ENCODE assay signal across 8 mouse cellular contexts in genomic region chr16:16213079-16213760, GRCm38 (mm10). TPM values are rescaled to one million over a fixed set of nuclear protein-coding genes. Genes with fewer than 3 reads are reported as not detected.
DNase-seq lines count a peak whose midpoint lies in the region; ATAC-seq lines count a peak whose summit lies in the region.

Gene Pkp2, plus strand, starts transcription at chr16:16213318.

- intact Hi-C loops in left cerebral cortex, postnatal 4 days (cut with DNase I): no loop called here

- no peaks in the 10 kb centered on the region for H3K9me3 ChIP-seq in midbrain, embryonic 10.5 days (replicated peaks)

- under 1% methylated on average over 59 of the region's 59 CpGs for WGBS in midbrain, embryonic 10.5 days

- H3K4me3 ChIP-seq in midbrain, embryonic 10.5 days: peak within 1 kb of the TSS; percentile 80

- H3K27me3 ChIP-seq in midbrain, embryonic 10.5 days (ENCODE audit: low read depth, poor library complexity, severe bottlenecking): peaks cover 39% of the 10 kb centered on the region

- peak; percentile 72 for ATAC-seq in inflammation-experienced regulatory T-cells, adult 6 months

- H3K27ac ChIP-seq in midbrain, embryonic 10.5 days (replicated peaks): peak within 1 kb of the TSS; percentile 79

- DNase-seq in ovary, adult 18-20 months (ENCODE audit: low spot score): peak; percentile 78
- no peak for DNase-seq in ovary, postnatal 10 days (ENCODE audit: low spot score)
- DNase-seq in cerebellum, postnatal 36 days: peak; percentile 53 to 57
- peak; percentile 62 for DNase-seq in gastrocnemius, postnatal 25 days
- DNase-seq in left cerebral cortex, postnatal 4 days: peak; percentile 32
- DNase-seq in midbrain, embryonic 10.5 days (ENCODE audit: low spot score): peak; percentile 88
- DNase-seq in spleen, postnatal 36 days (ENCODE audit: low spot score in 2 of 2): peak; percentile 41 to 52

- no peaks in the 10 kb centered on the region for H3K36me3 ChIP-seq in midbrain, embryonic 10.5 days

- peaks cover 31% of the 10 kb centered on the region for H3K4me1 ChIP-seq in midbrain, embryonic 10.5 days

RNA-seq across cellular contexts. Expression of gene Pkp2, which starts in this region (rescaled TPM):
- 1 to 10 TPM; 1.7 to 2.3 TPM for total RNA-seq in gastrocnemius, postnatal 25 days (2021)
- polyA plus RNA-seq in inflammation-experienced regulatory T-cells, adult 6 months (2017; shearing (Covaris generic)): not detected
- 1 to 10 TPM; 1.7 to 1.9 TPM for total RNA-seq in left cerebral cortex, postnatal 4 days (2021)
- polyA plus RNA-seq in midbrain, embryonic 10.5 days (2016; fragmentation: Nextera tagmentation; extraction: Ambion mirVana): 5.4 and 7.3 TPM in 2 replicates

Comparison
In these comparisons a context has a peak if more than half of its experiments do, and no peak if none do; other contexts are left out.
1. Peak in ATAC-seq in inflammation-experienced regulatory T-cells, adult 6 months; RNA of the gene not detected or under 1 TPM.